Mouse (Mus musculus) cerebellum, adult 2 months (tissue): ENCODE measurements around the gene Zbtb46.

Experiments used
- CTCF ChIP-seq: fragments of 200-500 bp; IDR thresholded peaks from 2 replicates; pipeline ENCODE4 v1.5.1; 2011; ENCODE audit warnings: low read depth, mild to moderate bottlenecking, control low read depth, low read length, moderate library complexity, borderline replicate concordance; ENCODE audit not compliant: insufficient read depth
- POLR2A ChIP-seq: fragments of 200-500 bp; IDR thresholded peaks from 2 replicates; pipeline ENCODE4 v1.6.1; 2011; ENCODE audit warnings: low read length, control low read depth, borderline replicate concordance; ENCODE audit not compliant: insufficient read depth

DNA sequence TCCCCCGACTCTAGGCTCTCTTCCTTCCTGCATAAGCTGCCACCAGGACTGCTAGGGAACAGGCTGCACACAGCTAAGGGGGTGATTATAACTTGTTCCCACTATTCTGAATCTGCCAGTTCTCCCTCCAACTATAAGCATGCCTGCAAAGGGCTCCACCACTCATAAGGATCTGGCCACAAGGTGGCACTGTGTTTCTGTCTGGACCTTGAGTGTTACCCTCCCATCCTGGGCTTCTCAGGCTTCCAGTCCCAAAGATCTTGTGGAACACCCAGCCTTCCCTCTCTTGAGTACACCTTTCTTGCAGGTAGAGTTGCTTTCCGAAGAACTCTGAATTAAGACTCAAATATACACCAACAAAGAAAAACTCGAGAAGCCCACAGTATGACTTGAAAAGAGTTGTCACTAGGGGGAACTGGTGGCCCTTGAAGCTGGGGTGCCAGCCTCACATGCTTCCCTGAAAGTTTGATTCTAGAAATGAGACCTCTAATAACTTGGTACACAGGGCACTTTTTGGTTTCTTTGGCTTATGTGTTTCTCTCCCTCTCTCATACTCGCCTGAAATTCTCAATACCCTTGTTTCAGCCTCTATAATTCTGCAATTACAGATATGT lies 66.5 kb downstream of the Zbtb46 start:
- TF ChIP-seq POLR2A (no peak), CTCF (peak; percentile 91)
